Comparison of ENCODE assay signal across 16 mouse cellular contexts in genomic region chr14:46917581-46917980, GRCm38 (mm10). TPM values are rescaled to one million over a fixed set of nuclear protein-coding genes. Genes with fewer than 3 reads are reported as not detected.
"Had no signal": no experiment of that assay in that cellular context is flagged by ENCODE, and none has a peak within 500 bp of the region (broad histone marks: within the 10 kb centered on the region; RNA-seq: fewer than 3 reads in every experiment).

No protein-coding gene starts in this region.

- H3K4me3 ChIP-seq: midbrain, embryonic 10.5 days; midbrain, embryonic 12.5 days; midbrain, embryonic 15.5 days; neural tube, embryonic 12.5 days; stomach, embryonic 15.5 days had no signal

- H3K9me3 ChIP-seq: midbrain, embryonic 10.5 days; midbrain, embryonic 12.5 days; midbrain, embryonic 15.5 days; neural tube, embryonic 12.5 days; stomach, embryonic 15.5 days had no signal

- H3K9ac ChIP-seq: lung, embryonic 14.5 days; midbrain, embryonic 12.5 days; midbrain, embryonic 15.5 days; neural tube, embryonic 12.5 days; stomach, embryonic 15.5 days had no signal

- H3K27ac ChIP-seq: midbrain, embryonic 10.5 days; midbrain, embryonic 12.5 days; midbrain, embryonic 15.5 days; neural tube, embryonic 12.5 days; stomach, embryonic 15.5 days; stomach, postnatal 0 days had no signal

- H3K4me1 ChIP-seq: midbrain, embryonic 12.5 days; midbrain, embryonic 15.5 days; neural tube, embryonic 12.5 days; stomach, embryonic 15.5 days had no signal

- H3K4me2 ChIP-seq: lung, embryonic 14.5 days; midbrain, embryonic 12.5 days; midbrain, embryonic 15.5 days; neural tube, embryonic 12.5 days; stomach, embryonic 15.5 days had no signal

- H3K27me3 ChIP-seq: midbrain, embryonic 12.5 days; midbrain, embryonic 15.5 days; neural tube, embryonic 12.5 days; stomach, embryonic 15.5 days had no signal

- DNase-seq: lung, adult 18-20 months; lung, embryonic 14.5 days; lung, postnatal 10 days; lung, postnatal 4 days; right cerebral cortex, postnatal 14 days; thymus, adult 2 months; thymus, postnatal 36 days had no signal

- H3K36me3 ChIP-seq: midbrain, embryonic 10.5 days; midbrain, embryonic 12.5 days; midbrain, embryonic 15.5 days; neural tube, embryonic 12.5 days; stomach, embryonic 15.5 days had no signal

- ATAC-seq: midbrain, embryonic 15.5 days had no signal

RNA-seq across cellular contexts. Expression of gene Samd4, which starts 34.9 kb away (rescaled TPM):
- total RNA-seq: megakaryocyte, adult 5-6 weeks; monocyte, adult 5-6 weeks; neutrophil, adult 5-6 weeks had no signal
